In genomic region chr3:84190513-84191061, GRCm38 (mm10) we compare ENCODE assay signal across 8 mouse cellular contexts. TPM values are rescaled to one million over a fixed set of nuclear protein-coding genes. Genes with fewer than 3 reads are reported as not detected.
A peak's percentile ranks its signal among the peaks of the same experiment; 100 is the strongest.
DNase-seq lines count a peak whose midpoint lies in the region; ATAC-seq lines count a peak whose summit lies in the region.

No protein-coding gene starts in this region.

- H3K27ac ChIP-seq in heart, embryonic 11.5 days (ENCODE audit: low read depth, low read length): no peak overlapping the region
- H3K27ac ChIP-seq in limb, embryonic 10.5 days: 0 out of 2 replicates have a peak overlapping the region, but pooled peaks have one; percentile 15
- 0 out of 2 replicates have a peak overlapping the region, but pooled peaks have one; percentile 10 for H3K27ac ChIP-seq in midbrain, embryonic 12.5 days (replicated peaks)

- no peaks in the 10 kb centered on the region for H3K9me3 ChIP-seq in heart, embryonic 11.5 days (replicated peaks; ENCODE audit: control insufficient read depth, low read length)
- no peaks in the 10 kb centered on the region for H3K9me3 ChIP-seq in limb, embryonic 10.5 days (replicated peaks)
- H3K9me3 ChIP-seq in midbrain, embryonic 12.5 days: no peaks in the 10 kb centered on the region

- WGBS in heart, embryonic 11.5 days (ENCODE audit: insufficient replicate concordance): 4% methylated on average over 41 of the region's 41 CpGs
- 7% methylated on average over 41 of the region's 41 CpGs for WGBS in limb, embryonic 10.5 days
- WGBS in midbrain, embryonic 12.5 days: 19% methylated on average over 41 of the region's 41 CpGs

- peak overlapping the region; percentile 55 for H3K4me3 ChIP-seq in heart, embryonic 11.5 days (ENCODE audit: low read depth, low read length)
- peak overlapping the region; percentile 48 for H3K4me3 ChIP-seq in limb, embryonic 10.5 days
- no peak overlapping the region for H3K4me3 ChIP-seq in midbrain, embryonic 12.5 days

- H3K9ac ChIP-seq in heart, embryonic 11.5 days (ENCODE audit: low read depth, low read length): peak overlapping the region; percentile 61
- H3K9ac ChIP-seq in midbrain, embryonic 12.5 days (replicated peaks): 0 out of 2 replicates have a peak overlapping the region, but pooled peaks have one; percentile 17

- ATAC-seq in CD4-positive, CD25-positive, alpha-beta regulatory T cell, adult 4 months: no peak
- ATAC-seq in heart, embryonic 11.5 days (replicated peaks; ENCODE audit: insufficient number of reproducible peaks, low FRiP score, low TSS enrichment): peak; percentile 63; the same call in 1 of the 2 replicates
- peak; percentile 54 for ATAC-seq in midbrain, embryonic 12.5 days (ENCODE audit: low FRiP score, low read depth)

- peaks cover 13% of the 10 kb centered on the region for H3K27me3 ChIP-seq in heart, embryonic 11.5 days (ENCODE audit: control insufficient read depth, insufficient read depth, low read length)
- H3K27me3 ChIP-seq in limb, embryonic 10.5 days (ENCODE audit: low read depth, poor library complexity, severe bottlenecking): peaks cover 39% of the 10 kb centered on the region
- H3K27me3 ChIP-seq in midbrain, embryonic 12.5 days: peaks cover 15% of the 10 kb centered on the region

- no peaks in the 10 kb centered on the region for H3K36me3 ChIP-seq in heart, embryonic 11.5 days (ENCODE audit: control insufficient read depth, insufficient read depth, low read length)
- peaks cover 5% of the 10 kb centered on the region; the same call in 1 of the 2 replicates for H3K36me3 ChIP-seq in limb, embryonic 10.5 days
- peaks cover 73% of the 10 kb centered on the region for H3K36me3 ChIP-seq in midbrain, embryonic 12.5 days

- H3K4me1 ChIP-seq in heart, embryonic 11.5 days (ENCODE audit: control insufficient read depth, insufficient read depth, low read length): 0 out of 2 replicates have a peak, but pooled peaks cover 2% of the 10 kb centered on the region
- H3K4me1 ChIP-seq in limb, embryonic 10.5 days: peaks cover 20% of the 10 kb centered on the region
- peaks cover 19% of the 10 kb centered on the region for H3K4me1 ChIP-seq in midbrain, embryonic 12.5 days

- peak overlapping the region; percentile 65 for H3K4me2 ChIP-seq in heart, embryonic 11.5 days
- H3K4me2 ChIP-seq in midbrain, embryonic 12.5 days (replicated peaks): peak overlapping the region; percentile 10; the same call in 1 of the 2 replicates

- DNase-seq in CD4-positive, CD25-positive, alpha-beta regulatory T cell, adult 2 months (ENCODE audit: low read depth, low spot score): peak; percentile 25
- peak; percentile 60 for DNase-seq in adrenal gland, postnatal 10 days
- peak; percentile 56 for DNase-seq in limb, embryonic 10.5 days (ENCODE audit: low spot score)
- peak; percentile 8 to 17 for DNase-seq in thymus, postnatal 36 days
- no peak for DNase-seq in frontal cortex, postnatal 25 days (ENCODE audit: low spot score in 2 of 2)

RNA-seq across cellular contexts. Expression of gene Gm6525, which starts 16.7 kb away (rescaled TPM):
- polyA plus RNA-seq in CD4-positive, CD25-positive, alpha-beta regulatory T cell, adult 4 months (2017; shearing (Covaris generic)): 1 to 10 TPM in 1 of 2 experiments, under 1 TPM in 1; 0.35 to 1.1 TPM
- under 1 TPM; 0.67 to 0.69 TPM for total RNA-seq in adrenal gland, postnatal 10 days (2021)
- polyA plus RNA-seq in heart, embryonic 11.5 days (2014; fragmentation: Nextera tagmentation; extraction: Ambion mirVana): 0.30 TPM in 1 of 2 replicates, not detected in the other
- 0.58 and 0.60 TPM in 2 replicates for polyA plus RNA-seq in limb, embryonic 10.5 days (2016; fragmentation: Nextera tagmentation; extraction: Ambion mirVana)
- 3.3 and 3.7 TPM in 2 replicates for polyA plus RNA-seq in midbrain, embryonic 12.5 days (2016; fragmentation: Nextera tagmentation; extraction: Ambion mirVana)

RNA-seq across cellular contexts. Expression of gene Mnd1, which starts 35.0 kb away (rescaled TPM):
- polyA plus RNA-seq in CD4-positive, CD25-positive, alpha-beta regulatory T cell, adult 4 months (2017; shearing (Covaris generic)): 1 to 10 TPM in 1 of 2 experiments, not detected in 1; 2.9 TPM
- total RNA-seq in adrenal gland, postnatal 10 days (2021): 10 to 100 TPM; 25.2 to 26.5 TPM
- polyA plus RNA-seq in heart, embryonic 11.5 days (2014; fragmentation: Nextera tagmentation; extraction: Ambion mirVana): 9.4 and 12.0 TPM in 2 replicates
- polyA plus RNA-seq in limb, embryonic 10.5 days (2016; fragmentation: Nextera tagmentation; extraction: Ambion mirVana): 17.4 and 21.0 TPM in 2 replicates
- polyA plus RNA-seq in midbrain, embryonic 12.5 days (2016; fragmentation: Nextera tagmentation; extraction: Ambion mirVana): 5.7 and 7.2 TPM in 2 replicates

Comparison
In these comparisons a context has a peak if more than half of its experiments do, and no peak if none do; other contexts are left out.
1. DNase-seq: peak in CD4-positive, CD25-positive, alpha-beta regulatory T cell, adult 2 months (single experiment), adrenal gland, postnatal 10 days (single experiment), limb, embryonic 10.5 days (single experiment) and thymus, postnatal 36 days (2 of 2); none in frontal cortex, postnatal 25 days (0 of 2).